Mouse (Mus musculus) bone marrow, adult 2 months (tissue): ENCODE measurements around the gene Cacna2d4.

Source experiments
- CTCF ChIP-seq: fragments of 200-500 bp; IDR thresholded peaks from 2 replicates; pipeline ENCODE4 v1.5.1; 2011; ENCODE audit warnings: low read length, control low read depth; ENCODE audit not compliant: control insufficient read depth, insufficient read depth
- POLR2A ChIP-seq: fragments of 200-500 bp; IDR thresholded peaks from 2 replicates; pipeline ENCODE4 v1.6.1; 2011; ENCODE audit warnings: low read depth, mild to moderate bottlenecking, control low read depth, low read length, borderline replicate concordance; ENCODE audit not compliant: control insufficient read depth

DNA sequence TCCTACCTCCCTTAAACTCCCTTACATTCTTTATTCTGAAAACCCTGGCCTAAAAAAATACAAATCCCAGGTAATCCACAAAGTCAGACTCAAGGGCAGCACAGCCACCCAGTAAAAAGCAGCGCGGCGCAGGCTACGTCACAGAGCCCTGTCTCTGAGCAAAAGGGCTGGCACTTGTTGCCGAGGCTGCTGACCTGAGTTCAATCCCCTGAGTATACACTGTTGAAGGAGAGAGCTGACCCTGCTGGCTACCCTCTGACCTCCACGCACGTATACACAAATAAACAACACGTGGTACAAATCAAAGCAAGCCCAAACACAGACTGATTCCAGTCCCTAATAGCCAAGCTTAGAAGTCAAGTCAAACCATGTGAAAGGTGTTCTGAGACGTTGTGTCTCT lies 42.2 kb upstream of the Cacna2d4 start:
- TF ChIP-seq POLR2A, result no peak
- TF ChIP-seq CTCF, result no peak
